Mouse (Mus musculus) midbrain, postnatal 0 days (tissue): ENCODE measurements around the gene Fbxo36. TPM values are rescaled to one million over a fixed set of nuclear protein-coding genes. Genes with fewer than 3 reads are reported as not detected.

Experiments used
- ATAC-seq: fragments of 200-750 bp; cut with Nextera tagmentation; 2 replicates; pipeline ENCODE4 v1.8.0; 2017; ENCODE audit warnings: moderate number of reproducible peaks, mild to moderate bottlenecking, moderate TSS enrichment, moderate library complexity; ENCODE audit not compliant: low FRiP score
- DNase-seq: peaks from one replicate; pipeline ENCODE4 v3.0.0-alpha.2; 2015; ENCODE audit warnings: low spot score
- H3K27ac ChIP-seq: fragments of 300-500 bp; sonication (generic); 2 replicates; pipeline ENCODE4 v1.5.1; 2014; ENCODE audit warnings: low read depth, mild to moderate bottlenecking, low read length, mixed read lengths
- H3K27me3 ChIP-seq: fragments of 300-500 bp; sonication (generic); 2 replicates; pipeline ENCODE4 v1.6.1; 2014; ENCODE audit warnings: low read length, control low read depth, mixed read lengths; ENCODE audit not compliant: insufficient read depth
- H3K36me3 ChIP-seq: fragments of 300-500 bp; sonication (generic); 2 replicates; pipeline ENCODE4 v1.6.1; 2014; ENCODE audit warnings: low read length, control low read depth, mixed read lengths; ENCODE audit not compliant: insufficient read depth
- H3K4me1 ChIP-seq: fragments of 300-500 bp; sonication (generic); 2 replicates; pipeline ENCODE4 v1.6.1; 2014; ENCODE audit warnings: mild to moderate bottlenecking, control low read depth, antibody characterized with exemption, low read length, mixed read lengths; ENCODE audit not compliant: insufficient read depth
- H3K4me2 ChIP-seq: fragments of 300-500 bp; sonication (generic); 2 replicates; pipeline ENCODE4 v1.6.1; 2014; ENCODE audit warnings: low read depth, mild to moderate bottlenecking, low read length, mixed read lengths; ENCODE audit not compliant: poor library complexity, severe bottlenecking
- H3K4me3 ChIP-seq: fragments of 300-500 bp; sonication (generic); 2 replicates; pipeline ENCODE4 v1.5.1; 2014; ENCODE audit warnings: low read depth, mild to moderate bottlenecking, low read length, moderate library complexity
- H3K9ac ChIP-seq: fragments of 300-500 bp; sonication (generic); replicated peaks from 2 replicates; pipeline ENCODE4 v1.6.1; 2014; ENCODE audit warnings: mild to moderate bottlenecking, low read length, moderate library complexity, mixed read lengths; ENCODE audit not compliant: poor library complexity, severe bottlenecking
- H3K9me3 ChIP-seq: fragments of 300-500 bp; sonication (generic); 2 replicates; pipeline ENCODE4 v1.6.1; 2016; ENCODE audit warnings: low read length, control low read depth
- CTCF ChIP-seq: IDR thresholded peaks from 2 replicates; pipeline ENCODE4 v1.5.1; 2016; ENCODE audit warnings: antibody characterized with exemption, mild to moderate bottlenecking
- WGBS: fragments of 180-500 bp; shearing (Covaris S2); extraction: QIAGEN DNeasy Blood & Tissue Kit; methylation state at CpG from one replicate; pipeline ENCODE4 v1.1.7; 2014; 5-methylcytosine and 5-hydroxymethylcytosine counted together
- polyA plus RNA-seq: library from polyadenylated mRNA; unstranded; fragments of >200 nt; fragmentation: Nextera tagmentation; extraction: Ambion mirVana; gene quantifications from 2 replicates; pipeline ENCODE4 v1.2.1, GENCODE M21; 2015
- total RNA-seq: library from RNA; depleted of rRNA; stranded (reverse); fragments of >200 nt; gene quantifications from 2 replicates; pipeline ENCODE4 v1.2.3, GENCODE M21; 2014

Fbxo36 gene
- total and polyA plus RNA-seq, 2 experiments from 2014 or later: 2.6 to 7.4 TPM

- Histone ChIP-seq H3K36me3 (no peaks in the 10 kb centered on the region; the same call in 1 of the 2 replicates), H3K27me3 (no peaks in the 10 kb centered on the region), H3K4me3 (no peak overlapping the region), H3K4me2 (peak overlapping the region; percentile 10; the same call in 1 of the 2 replicates), H3K9ac (no peak overlapping the region), H3K27ac (0 out of 2 replicates have a peak overlapping the region, but pooled peaks have one; percentile 47), H3K4me1 (no peaks in the 10 kb centered on the region), H3K9me3 (no peaks in the 10 kb centered on the region)
- DNase-seq (no peak), ATAC-seq (no peak)
- WGBS: 30% methylated on average over 8 of the region's 8 CpGs
- TF ChIP-seq CTCF: no peak
Observed at GRCm38 (mm10) chr1:84889330-84890004, 49.8 kb downstream of the Fbxo36 start.

- WGBS: 4% methylated on average over 7 of the region's 7 CpGs
- no peak for TF ChIP-seq CTCF
- Histone ChIP-seq H3K4me2 (peak overlapping the region; percentile 10; the same call in 1 of the 2 replicates), H3K9me3 (no peaks in the 10 kb centered on the region), H3K4me1 (no peaks in the 10 kb centered on the region), H3K36me3 (no peaks in the 10 kb centered on the region; the same call in 1 of the 2 replicates), H3K9ac (no peak overlapping the region), H3K27me3 (no peaks in the 10 kb centered on the region), H3K4me3 (no peak overlapping the region), H3K27ac (no peak overlapping the region)
- ATAC-seq (peak; percentile 73), DNase-seq (peak; percentile 26)
Observed at GRCm38 (mm10) chr1:84890005-84890393, 50.4 kb downstream of the Fbxo36 start.

GRCm38 (mm10) chr1:84890503-84890902, 50.9 kb downstream of the Fbxo36 start:
- Histone ChIP-seq H3K27ac (no peak overlapping the region), H3K4me1 (no peaks in the 10 kb centered on the region), H3K9me3 (no peaks in the 10 kb centered on the region), H3K4me3 (no peak overlapping the region), H3K4me2 (no peak overlapping the region), H3K36me3 (no peaks in the 10 kb centered on the region; the same call in 1 of the 2 replicates), H3K9ac (no peak overlapping the region), H3K27me3 (no peaks in the 10 kb centered on the region)
- ATAC-seq: no peak
- 57% methylated on average over 7 of the region's 7 CpGs for WGBS
- no peak for TF ChIP-seq CTCF
- no peak for DNase-seq

- WGBS: 94% methylated on average over 8 of the region's 9 CpGs
Observed at GRCm38 (mm10) chr1:84891746-84892145, 52.1 kb downstream of the Fbxo36 start.

GRCm38 (mm10) chr1:84897364-84897763, 57.7 kb downstream of the Fbxo36 start:
- DNase-seq (no peak), ATAC-seq (no peak)
- Histone ChIP-seq H3K27ac (no peak overlapping the region), H3K9ac (no peak overlapping the region), H3K4me3 (no peak overlapping the region), H3K4me1 (no peaks in the 10 kb centered on the region), H3K36me3 (no peaks in the 10 kb centered on the region), H3K4me2 (no peak overlapping the region), H3K27me3 (no peaks in the 10 kb centered on the region), H3K9me3 (no peaks in the 10 kb centered on the region)
- no peak for TF ChIP-seq CTCF
- WGBS: 86% methylated on average over 6 of the region's 6 CpGs

More at GRCm38 (mm10) chr1:84891746-84892145, 52.1 kb downstream of the Fbxo36 start:
- Histone ChIP-seq H3K4me1 (no peaks in the 10 kb centered on the region), H3K4me2 (no peak overlapping the region), H3K27ac (no peak overlapping the region), H3K9me3 (no peaks in the 10 kb centered on the region), H3K9ac (no peak overlapping the region), H3K36me3 (no peaks in the 10 kb centered on the region; the same call in 1 of the 2 replicates), H3K27me3 (no peaks in the 10 kb centered on the region), H3K4me3 (no peak overlapping the region)
- DNase-seq (no peak), ATAC-seq (no peak)
- no peak for TF ChIP-seq CTCF

DNA sequence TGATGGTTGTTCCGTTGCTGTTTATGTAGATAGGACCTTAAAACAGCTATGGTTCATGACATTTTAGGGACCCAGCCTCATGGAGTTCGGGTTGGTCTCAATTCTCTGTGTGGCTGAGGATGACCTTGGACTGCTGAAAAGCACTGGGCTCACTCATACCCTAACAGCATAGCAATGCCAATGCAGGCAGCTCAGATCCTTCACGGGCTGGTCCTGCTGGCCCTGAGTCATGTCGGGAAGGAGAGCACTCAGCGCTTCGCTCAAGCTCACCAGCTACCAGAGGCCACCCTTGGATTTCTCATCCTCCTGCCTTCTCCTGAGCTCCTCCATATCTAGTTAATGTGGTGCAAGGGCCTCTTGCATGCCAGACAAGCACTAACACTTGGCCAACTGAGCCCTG, 59.5 kb downstream of the Fbxo36 start:
- 95% methylated on average over 6 of the region's 6 CpGs for WGBS
- TF ChIP-seq CTCF: no peak
- H3K36me3 ChIP-seq: no peaks in the 10 kb centered on the region
- H3K27ac ChIP-seq: no peak overlapping the region
- no peaks in the 10 kb centered on the region for H3K4me1 ChIP-seq
- H3K9ac ChIP-seq: no peak overlapping the region
- H3K4me3 ChIP-seq: no peak overlapping the region
- ATAC-seq (no peak), DNase-seq (no peak)
- H3K27me3 ChIP-seq: no peaks in the 10 kb centered on the region
- no peaks in the 10 kb centered on the region for H3K9me3 ChIP-seq
- H3K4me2 ChIP-seq: no peak overlapping the region
